Mouse (Mus musculus) right cerebral cortex, postnatal 25 days (tissue): ENCODE measurements around the gene Sestd1.

ENCODE experiments used
- DNase-seq: peaks from one replicate; pipeline ENCODE4 v3.0.0; 2022

The Sestd1 gene

DNA sequence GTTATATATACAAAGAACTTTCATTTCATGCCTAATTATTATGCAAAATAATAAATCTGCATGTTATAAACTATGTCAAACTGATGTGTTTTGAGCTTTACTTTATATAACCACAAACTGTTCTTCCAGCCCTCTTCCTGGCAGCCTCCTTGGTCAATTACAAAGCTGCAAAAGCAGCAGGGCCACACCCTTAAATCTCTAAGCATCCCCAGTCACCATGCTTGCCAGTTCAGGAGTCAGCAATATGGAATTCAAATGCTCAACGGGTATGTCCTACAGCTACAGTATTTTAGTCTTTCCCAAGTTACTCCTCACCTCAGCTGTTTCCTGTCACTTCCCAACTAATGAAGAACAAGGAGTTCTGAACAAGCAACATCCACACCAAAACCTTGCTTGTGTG, 10.3 kb downstream of the Sestd1 start:
- DNase-seq = no peak

GRCm38 (mm10) chr2:77268612-77269239, 11.7 kb downstream of the Sestd1 start:
- DNase-seq = no peak

GRCm38 (mm10) chr2:77266931-77267330, 13.5 kb downstream of the Sestd1 start:
- no peak for DNase-seq

DNA sequence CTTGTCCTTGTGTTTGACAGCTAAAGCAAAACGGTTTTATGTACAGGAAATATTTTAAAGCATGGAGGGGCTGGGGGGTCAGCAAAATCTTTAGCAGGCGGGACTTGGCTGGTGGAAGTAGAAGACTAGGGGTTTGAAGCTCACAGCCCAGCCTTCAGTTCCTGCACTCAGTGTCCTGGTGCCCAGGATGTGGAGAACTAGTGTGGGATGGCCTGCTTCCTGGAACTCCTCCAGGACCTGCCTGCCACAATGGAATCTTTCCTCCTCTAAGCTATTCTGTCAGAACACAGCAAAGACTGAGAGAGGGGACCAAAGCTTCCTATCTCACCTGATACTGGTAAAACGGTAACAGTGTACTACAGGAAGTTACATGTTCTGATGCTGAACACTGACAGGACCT, 14.4 kb downstream of the Sestd1 start:
- DNase-seq = no peak

DNA sequence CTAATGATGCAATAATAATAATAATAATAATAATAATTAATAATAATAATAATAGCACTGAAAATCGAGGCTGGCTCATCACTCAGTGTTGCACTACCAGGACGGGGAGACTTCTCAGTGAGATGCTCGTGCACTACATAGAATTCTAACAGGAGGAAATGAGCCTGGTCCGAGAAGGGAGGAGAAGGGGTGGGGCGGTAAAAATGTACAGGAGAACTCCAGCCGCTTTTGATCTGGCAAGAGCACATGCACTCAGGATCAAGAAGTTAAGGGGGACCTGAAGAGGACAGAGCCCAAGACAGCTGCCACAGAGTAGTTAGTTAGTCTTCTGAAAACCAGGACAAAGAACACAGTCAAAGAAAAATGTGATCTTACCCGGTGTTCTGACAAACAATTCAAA, 15.1 kb downstream of the Sestd1 start:
- no peak for DNase-seq

GRCm38 (mm10) chr2:77264550-77264949, 15.8 kb downstream of the Sestd1 start:
- DNase-seq = no peak

- DNase-seq = no peak
Observed at GRCm38 (mm10) chr2:77263477-77264435, 16.6 kb downstream of the Sestd1 start.

- DNase-seq = no peak
Observed at GRCm38 (mm10) chr2:77260134-77260533, 20.3 kb downstream of the Sestd1 start.

- DNase-seq = no peak
Observed at GRCm38 (mm10) chr2:77253227-77253626, 27.2 kb downstream of the Sestd1 start.

- no peak for DNase-seq
Observed at GRCm38 (mm10) chr2:77251736-77252135, 28.7 kb downstream of the Sestd1 start.

DNA sequence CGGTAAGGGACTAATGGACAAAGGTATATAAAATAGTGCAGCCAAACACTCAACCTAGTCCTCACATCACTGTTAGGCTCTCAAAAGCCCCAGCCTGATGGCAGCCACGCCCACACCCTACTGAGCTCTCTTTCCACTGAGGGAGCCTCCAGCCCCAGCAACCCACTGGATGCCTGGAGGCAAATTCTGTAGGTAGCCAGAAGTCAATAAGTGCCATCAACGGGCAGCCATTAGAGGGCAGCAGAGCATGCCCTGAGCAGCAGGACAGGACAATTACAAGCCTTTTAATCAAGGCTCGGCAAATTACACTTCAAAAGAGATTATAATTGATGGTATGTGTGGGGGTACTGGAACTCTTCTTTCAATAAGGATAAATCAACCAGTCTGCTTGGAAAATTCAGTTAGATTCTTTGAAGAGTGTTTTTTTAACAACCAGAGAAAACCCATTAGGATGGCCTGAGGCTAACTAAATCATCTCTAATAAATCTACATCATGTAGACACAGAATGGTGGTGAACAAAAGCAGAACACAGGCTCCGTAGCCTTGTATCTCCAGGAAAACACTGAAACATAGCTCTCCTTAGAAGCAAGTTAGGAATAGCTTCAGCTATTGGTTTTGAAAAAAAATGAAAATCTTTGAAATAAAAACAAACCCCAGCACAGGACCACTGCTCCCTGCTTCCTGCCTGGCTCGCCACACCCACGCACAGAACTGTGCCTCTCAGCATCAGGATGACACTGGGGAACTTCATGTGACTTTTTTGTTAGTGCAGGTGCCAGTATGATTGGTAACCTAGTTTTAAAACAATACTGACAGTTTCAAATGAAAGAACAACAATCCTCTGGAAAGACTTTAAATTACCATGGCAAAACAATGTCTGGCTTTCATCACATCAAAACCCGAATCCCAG, 30.4 kb downstream of the Sestd1 start:
- DNase-seq = no peak

DNA sequence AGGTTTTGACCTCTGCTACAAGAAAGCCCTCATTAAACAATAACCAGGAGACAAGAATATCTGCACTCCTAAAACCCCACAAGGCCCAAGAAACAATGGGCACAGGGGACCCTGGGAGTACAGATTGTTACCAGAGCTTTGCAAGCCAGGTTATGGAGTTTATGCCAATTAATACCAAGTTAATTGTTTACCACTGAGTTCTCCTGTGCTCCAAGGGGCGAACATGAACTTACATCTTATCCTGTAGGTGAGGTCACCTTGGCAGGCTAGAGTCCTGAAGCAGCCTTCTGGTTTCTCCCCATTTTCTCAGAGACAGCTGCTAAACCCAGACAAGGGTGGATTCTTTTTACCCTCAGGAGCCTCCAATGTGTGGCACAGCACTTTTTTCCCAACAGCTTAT, 32.0 kb downstream of the Sestd1 start:
- DNase-seq = no peak

GRCm38 (mm10) chr2:77247200-77247830, 33.1 kb downstream of the Sestd1 start:
- DNase-seq = no peak

DNA sequence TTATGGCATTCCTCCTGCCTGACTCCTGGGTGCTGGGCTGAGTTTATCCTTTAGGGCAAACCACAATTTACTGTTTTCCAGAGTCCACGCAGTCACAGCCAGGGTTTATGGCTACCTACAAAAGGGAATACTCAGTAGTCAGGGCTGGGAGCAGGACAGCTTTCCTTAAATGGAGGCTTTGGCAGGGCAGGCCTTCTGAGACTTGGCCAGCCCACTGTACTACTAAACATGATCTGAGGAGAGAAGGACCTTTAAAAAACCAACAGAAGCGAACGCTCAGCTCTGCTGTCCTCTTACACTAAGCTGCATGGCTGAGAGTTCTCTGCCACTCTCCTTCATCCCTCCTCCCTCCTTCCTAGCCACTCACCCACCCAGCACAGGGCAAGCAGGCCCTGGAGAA, 34.6 kb downstream of the Sestd1 start:
- no peak for DNase-seq

- DNase-seq = no peak
Observed at GRCm38 (mm10) chr2:77242248-77242647, 38.1 kb downstream of the Sestd1 start.

GRCm38 (mm10) chr2:77238607-77239006, 41.8 kb downstream of the Sestd1 start:
- DNase-seq = no peak

DNA sequence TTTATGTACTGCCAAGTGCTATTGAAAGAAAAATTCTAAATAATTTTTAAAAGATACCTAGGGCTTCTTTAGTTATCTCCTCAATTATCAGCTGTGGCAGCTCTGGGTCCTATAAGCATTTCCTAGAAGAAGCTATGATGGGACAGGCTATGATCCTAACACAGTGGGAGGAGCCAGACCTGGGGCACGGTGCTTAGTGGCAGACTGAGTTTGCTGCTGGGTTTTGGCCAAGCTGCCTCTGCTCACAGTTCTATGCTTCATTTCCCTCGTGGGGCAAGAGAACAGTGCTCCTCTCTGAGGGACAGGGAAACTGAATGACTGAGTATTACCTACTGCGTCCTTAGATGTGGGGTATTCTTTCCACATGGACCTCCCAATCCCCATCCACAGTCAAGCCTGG, 42.3 kb downstream of the Sestd1 start:
- DNase-seq = no peak

DNA sequence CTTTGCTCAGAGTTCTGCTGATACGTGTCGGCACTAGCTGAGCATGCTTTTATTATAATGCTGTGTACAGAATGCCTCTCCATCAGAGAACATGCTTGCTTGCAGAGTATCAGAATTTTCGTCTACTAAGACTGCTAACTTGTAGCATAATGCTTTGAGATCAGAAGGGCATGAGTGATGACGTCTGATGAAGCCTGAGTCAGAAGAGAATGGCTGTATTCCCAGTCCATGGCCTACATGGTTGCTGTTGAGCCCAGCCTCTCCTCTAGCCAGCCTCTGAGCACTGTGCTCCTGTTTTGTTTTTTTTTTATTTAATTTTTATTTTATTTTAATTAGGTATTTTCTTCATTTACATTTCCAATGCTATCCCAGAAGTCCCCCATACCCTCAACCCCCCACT, 43.5 kb downstream of the Sestd1 start:
- no peak for DNase-seq

GRCm38 (mm10) chr2:77235896-77236295, 44.5 kb downstream of the Sestd1 start:
- no peak for DNase-seq

GRCm38 (mm10) chr2:77232604-77233003, 47.8 kb downstream of the Sestd1 start:
- no peak for DNase-seq

GRCm38 (mm10) chr2:77220960-77221359, 59.4 kb downstream of the Sestd1 start:
- DNase-seq = no peak

DNA sequence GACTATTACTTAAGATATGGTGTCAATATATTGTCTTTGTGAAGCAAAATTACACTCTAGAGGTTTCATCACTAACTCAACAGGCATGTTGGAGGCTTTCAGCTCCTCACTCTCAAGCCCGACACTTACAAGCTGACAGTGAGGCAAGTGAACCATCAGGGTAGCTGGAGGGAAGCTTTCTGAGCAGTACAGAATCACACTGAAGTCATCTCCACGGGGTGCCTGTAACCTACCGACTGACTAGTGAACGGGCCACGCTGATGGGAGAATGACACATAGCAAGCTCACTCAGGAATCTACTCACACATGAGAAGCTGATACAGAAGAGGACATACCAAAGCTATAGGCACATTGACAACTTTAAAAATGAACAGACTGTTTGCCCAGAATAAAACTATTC, 67.5 kb downstream of the Sestd1 start:
- DNase-seq = no peak

GRCm38 (mm10) chr2:77206951-77207350, 73.4 kb downstream of the Sestd1 start:
- no peak for DNase-seq
